Mouse (Mus musculus): ENCODE data around the gene Klhdc2.

GRCm38 (mm10) chr12:69357300-69357646 is 60.8 kb downstream of the Klhdc2 start:
- TF ChIP-seq CTCF (IDR thresholded peaks at IDR 0.05) (peak; percentile 18; the same call in 1 of the 2 replicates), POLR2A (IDR thresholded peaks at IDR 0.05; ENCODE audit: insufficient read depth, low read depth, low read length) (no peak)
